Mouse (Mus musculus) kidney, postnatal 4 days (tissue): Measurements from ENCODE around the gene Tcf25.
A peak's percentile ranks its signal among the peaks of the same experiment; 100 is the strongest.
"Not testable (repeated sequence)": the region's sequence is repeated elsewhere in the genome, so short reads cannot be mapped to it uniquely, and the experiment has no call there.

Experiments used
- DNase-seq, 2 experiments: peaks; one replicate each; pipeline ENCODE4 v3.0.0; 2021; ENCODE audit warnings: mixed read lengths in 2 of 2

The Tcf25 gene

GRCm38 (mm10) chr8:123431616-123432365 is 58.2 kb downstream of the Tcf25 start:
- DNase-seq, result no peak

- no peak for DNase-seq
Observed at GRCm38 (mm10) chr8:123432381-123432780, 58.8 kb downstream of the Tcf25 start.

GRCm38 (mm10) chr8:123433241-123433974 is 59.9 kb downstream of the Tcf25 start:
- not testable (repeated sequence) for DNase-seq

- DNase-seq, result no peak
Observed at GRCm38 (mm10) chr8:123441788-123442187, 68.2 kb downstream of the Tcf25 start.

- no peak for DNase-seq
Observed at GRCm38 (mm10) chr8:123442351-123442750, 68.8 kb downstream of the Tcf25 start.

DNA sequence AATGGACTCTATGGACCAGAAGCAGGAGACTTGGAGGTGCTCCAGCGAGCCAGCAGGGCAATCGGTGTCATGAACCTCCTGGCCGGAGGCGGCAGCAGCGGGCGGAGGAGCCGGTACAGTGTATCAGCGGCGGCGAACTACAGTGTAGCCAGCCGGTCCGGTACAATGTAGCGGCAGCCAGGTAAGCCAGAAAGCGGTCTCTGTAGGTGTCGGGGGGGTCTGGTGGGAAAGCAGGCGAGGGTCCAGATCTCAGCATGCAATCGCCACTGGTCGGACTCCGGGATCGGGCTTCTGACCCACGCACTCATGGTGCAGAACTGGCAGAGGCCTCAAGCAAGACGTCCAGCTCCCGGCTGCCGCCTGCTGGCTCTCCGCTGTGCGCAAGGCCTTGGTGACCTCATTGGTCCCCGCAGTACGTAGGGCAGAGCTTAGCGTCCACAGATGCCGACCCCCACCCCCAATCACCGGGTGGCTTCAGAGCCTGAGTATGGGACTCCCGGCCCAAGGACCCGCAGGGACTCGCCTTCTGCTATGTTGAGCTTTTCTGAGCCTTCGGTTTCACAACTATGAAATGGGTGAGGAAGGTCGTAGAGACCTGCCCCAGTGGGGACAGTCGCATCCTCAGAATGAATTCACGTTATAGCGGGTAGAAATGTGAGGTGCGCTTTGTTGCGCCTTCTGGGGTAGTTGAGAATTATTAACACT is 69.5 kb downstream of the Tcf25 start:
- peak; percentile 97 to 98 for DNase-seq

DNA sequence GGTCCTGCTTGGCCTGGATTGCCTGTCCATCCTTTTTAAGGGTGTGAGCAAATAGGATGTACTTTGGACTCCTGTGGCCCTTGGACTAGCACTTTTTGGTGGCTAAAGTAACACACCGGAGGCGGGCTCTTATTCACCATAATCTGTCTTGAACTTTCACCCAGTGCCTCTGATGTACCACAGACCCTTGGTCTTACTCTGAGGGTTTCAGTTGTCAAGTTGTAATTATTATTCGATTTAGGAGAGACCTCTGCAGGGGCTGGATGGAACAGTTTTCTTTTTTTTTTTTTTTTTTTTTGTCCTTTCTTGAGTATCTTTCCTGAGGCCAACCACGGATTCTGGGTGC is 70.0 kb downstream of the Tcf25 start:
- DNase-seq, result no peak

DNA sequence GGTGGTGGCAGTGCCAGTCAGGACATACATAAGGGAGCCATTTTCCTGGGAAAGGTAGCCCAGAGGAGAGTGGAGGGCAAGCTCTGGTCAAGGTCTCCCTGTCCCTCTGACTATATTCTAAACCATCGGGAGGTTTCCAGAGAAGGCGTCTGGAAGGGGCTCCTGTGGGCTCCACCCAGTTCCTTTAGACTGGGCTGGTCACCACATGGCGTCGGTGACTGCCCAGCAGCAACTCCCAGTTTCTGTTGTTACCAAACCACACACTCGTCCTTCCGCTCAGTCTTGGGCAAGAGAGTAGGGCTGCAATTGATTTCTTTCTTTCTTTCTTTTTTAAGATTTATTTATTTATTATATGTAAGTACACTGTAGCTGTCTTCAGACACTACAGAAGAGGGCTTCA is 70.6 kb downstream of the Tcf25 start:
- DNase-seq, result no peak

- no peak for DNase-seq
Observed at GRCm38 (mm10) chr8:123445981-123446380, 72.4 kb downstream of the Tcf25 start.

DNA sequence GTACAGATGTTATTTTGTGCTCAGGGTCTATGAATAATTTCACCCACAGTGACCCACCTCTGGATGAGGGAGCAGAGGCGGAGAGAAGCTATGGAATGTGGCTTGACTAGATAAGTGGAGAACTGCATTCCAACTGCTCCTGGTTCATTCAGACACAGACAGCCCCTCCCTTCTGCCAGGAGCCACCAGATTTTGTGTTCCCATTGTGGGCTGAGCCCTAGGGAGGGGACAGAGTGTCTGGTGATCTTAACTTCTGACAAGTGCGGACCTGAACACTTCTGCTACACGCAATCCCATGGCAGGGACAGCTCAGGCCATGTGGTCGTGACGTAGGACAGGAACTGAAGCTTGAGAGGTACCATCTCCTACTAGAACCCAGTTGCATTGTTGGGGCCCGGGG is 73.2 kb downstream of the Tcf25 start:
- no peak for DNase-seq

DNA sequence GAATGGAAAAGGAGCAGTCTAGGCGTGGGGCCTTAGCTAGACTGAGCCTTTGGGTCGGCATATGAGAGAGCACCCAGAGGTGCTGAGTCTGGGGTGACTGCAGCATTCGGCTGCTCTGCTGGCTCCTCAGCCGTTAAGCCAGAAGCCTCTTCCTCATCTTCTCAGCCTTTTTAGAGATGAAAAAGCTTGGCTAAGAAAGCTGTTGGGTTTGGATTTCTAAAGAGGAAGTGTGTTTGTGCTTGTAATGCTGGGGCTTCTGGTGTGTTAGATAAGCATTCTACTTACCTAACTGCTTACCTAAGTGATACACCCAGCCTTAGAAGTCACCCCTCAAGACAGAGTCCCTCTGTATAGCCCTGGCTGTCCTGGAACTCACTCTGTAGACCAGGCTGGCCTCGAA is 77.2 kb downstream of the Tcf25 start:
- DNase-seq, result no peak

GRCm38 (mm10) chr8:123451747-123452146 is 78.2 kb downstream of the Tcf25 start:
- DNase-seq, result not testable (repeated sequence)

- DNase-seq, result no peak
Observed at GRCm38 (mm10) chr8:123452149-123452548, 78.6 kb downstream of the Tcf25 start.

DNA sequence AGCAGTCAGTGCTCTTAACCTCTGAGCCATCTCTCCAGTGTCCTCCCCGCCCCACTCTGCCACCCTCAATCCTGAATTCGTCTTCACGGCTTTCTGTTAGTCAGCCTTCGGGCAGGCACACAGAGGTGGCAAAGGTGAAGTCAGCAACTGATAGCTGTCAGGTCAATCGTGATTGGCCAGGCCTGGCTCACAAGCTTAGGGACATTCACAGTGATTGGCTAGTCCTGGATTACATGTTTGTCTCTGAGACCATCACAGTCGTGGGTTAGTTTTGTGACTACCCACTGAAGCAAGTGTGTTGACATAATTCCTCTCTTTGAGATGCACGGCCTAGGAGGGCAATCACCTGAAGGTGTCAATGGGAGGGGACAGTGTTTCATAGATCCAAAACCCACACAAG is 79.7 kb downstream of the Tcf25 start:
- DNase-seq, result no peak
